Mouse (Mus musculus) midbrain, embryonic 12.5 days (tissue): ENCODE data around the gene Rps3a1. TPM values are rescaled to one million over a fixed set of nuclear protein-coding genes. Genes with fewer than 3 reads are reported as not detected.

Experiments used
- ATAC-seq: fragments of 200-750 bp; cut with Nextera tagmentation; 2 replicates; pipeline ENCODE4 v1.8.0; 2017; ENCODE audit warnings: low read depth, moderate TSS enrichment, moderate library complexity; ENCODE audit not compliant: low FRiP score
- H3K27ac ChIP-seq: fragments of 300-500 bp; sonication (generic); replicated peaks from 2 replicates; pipeline ENCODE4 v1.5.1; 2016; ENCODE audit warnings: mild to moderate bottlenecking
- H3K27me3 ChIP-seq: fragments of 300-500 bp; sonication (generic); 2 replicates; pipeline ENCODE4 v1.6.1; 2016; ENCODE audit warnings: mild to moderate bottlenecking
- H3K36me3 ChIP-seq: fragments of 300-500 bp; sonication (generic); 2 replicates; pipeline ENCODE4 v1.6.1; 2016
- H3K4me1 ChIP-seq: fragments of 300-500 bp; sonication (generic); 2 replicates; pipeline ENCODE4 v1.6.1; 2016
- H3K4me2 ChIP-seq: fragments of 300-500 bp; sonication (generic); replicated peaks from 2 replicates; pipeline ENCODE4 v1.6.1; 2016; ENCODE audit warnings: mild to moderate bottlenecking, moderate library complexity
- H3K4me3 ChIP-seq: fragments of 300-500 bp; sonication (generic); 2 replicates; pipeline ENCODE4 v1.5.1; 2016; ENCODE audit warnings: mild to moderate bottlenecking
- H3K9ac ChIP-seq: fragments of 300-500 bp; sonication (generic); replicated peaks from 2 replicates; pipeline ENCODE4 v1.6.1; 2016; ENCODE audit warnings: mild to moderate bottlenecking, moderate library complexity
- H3K9me3 ChIP-seq: fragments of 300-500 bp; sonication (generic); 2 replicates; pipeline ENCODE4 v1.6.1; 2016; ENCODE audit warnings: mild to moderate bottlenecking
- WGBS: fragments of 180-500 bp; shearing (Covaris S2); methylation state at CpG from one replicate; pipeline ENCODE4 v1.1.7; 2016; 5-methylcytosine and 5-hydroxymethylcytosine counted together
- polyA plus RNA-seq: library from polyadenylated mRNA; unstranded; fragments of >200 nt; fragmentation: Nextera tagmentation; extraction: Ambion mirVana; gene quantifications from 2 replicates; pipeline ENCODE4 v1.2.1, GENCODE M21; 2016

The Rps3a1 gene
- polyA plus RNA-seq = 812 and 830 TPM in 2 replicates

DNA sequence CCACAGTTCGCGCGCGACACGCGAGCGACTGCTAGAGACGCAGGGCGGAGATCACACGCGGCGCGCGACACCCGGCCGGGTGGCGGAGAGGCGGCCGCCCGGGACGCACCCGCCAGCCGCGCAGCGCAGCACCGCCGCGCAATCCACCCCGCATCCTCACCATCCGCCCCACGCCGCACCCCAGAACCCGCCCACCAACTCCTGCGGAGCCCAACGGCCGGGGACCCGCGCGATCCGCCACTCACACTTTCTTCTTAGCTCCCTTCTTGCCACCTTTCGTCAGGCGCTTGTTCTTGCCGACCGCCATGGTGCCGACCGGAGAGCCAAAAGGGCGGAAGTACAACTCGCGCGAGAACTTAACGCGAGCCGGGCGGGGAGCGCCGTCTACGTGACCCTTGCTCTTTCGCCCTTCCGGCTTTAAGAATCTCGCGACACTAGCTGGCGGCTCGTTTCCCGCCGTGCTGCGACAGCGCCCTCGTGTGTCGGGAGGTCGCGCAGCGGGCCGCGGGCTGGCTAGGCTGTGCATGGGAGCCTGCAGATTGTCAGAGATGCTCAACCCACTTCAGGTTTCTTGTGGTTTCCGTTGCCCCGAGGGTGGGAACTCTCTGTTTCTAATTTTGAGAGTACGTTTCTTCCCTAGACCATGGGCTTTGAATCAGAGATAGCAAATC, at the start of gene Rps3a1:
TSS of gene Rps3a1 (minus strand) at position 440 of the 671 bp plus-strand sequence.
- H3K9ac ChIP-seq = peak within 1 kb of the TSS; percentile 99
- ATAC-seq = peak; percentile 91
- H3K36me3 ChIP-seq = peaks cover 36% of the 10 kb centered on the region
- H3K4me1 ChIP-seq = peaks cover 18% of the 10 kb centered on the region
- no peaks in the 10 kb centered on the region for H3K9me3 ChIP-seq
- H3K27me3 ChIP-seq = no peaks in the 10 kb centered on the region
- under 1% methylated on average over 77 of the region's 77 CpGs for WGBS
- peak within 1 kb of the TSS; percentile 89 for H3K27ac ChIP-seq
- H3K4me3 ChIP-seq = peak within 1 kb of the TSS; percentile 97
- H3K4me2 ChIP-seq = peak within 1 kb of the TSS; percentile 81

GRCm38 (mm10) chr3:86187736-86188389, 45.4 kb upstream of the Rps3a1 start:
- H3K4me1 ChIP-seq = no peaks in the 10 kb centered on the region; the same call in 1 of the 2 replicates
- 76% methylated on average over 5 of the region's 5 CpGs for WGBS
- no peak overlapping the region for H3K4me3 ChIP-seq
- H3K27me3 ChIP-seq = no peaks in the 10 kb centered on the region
- H3K9me3 ChIP-seq = no peaks in the 10 kb centered on the region
- no peak for ATAC-seq
- no peak overlapping the region for H3K9ac ChIP-seq
- no peak overlapping the region for H3K4me2 ChIP-seq
- no peaks in the 10 kb centered on the region for H3K36me3 ChIP-seq
- H3K27ac ChIP-seq = no peak overlapping the region

GRCm38 (mm10) chr3:86184546-86184945, 42.0 kb upstream of the Rps3a1 start:
- Histone ChIP-seq H3K9me3 (no peaks in the 10 kb centered on the region), H3K4me1 (no peaks in the 10 kb centered on the region; the same call in 1 of the 2 replicates), H3K9ac (no peak overlapping the region), H3K4me2 (no peak overlapping the region), H3K27ac (no peak overlapping the region), H3K36me3 (no peaks in the 10 kb centered on the region), H3K27me3 (no peaks in the 10 kb centered on the region), H3K4me3 (no peak overlapping the region)
- 89% methylated on average over 7 of the region's 7 CpGs for WGBS
- ATAC-seq = no peak

- ATAC-seq = no peak
- WGBS = 89% methylated on average over 5 of the region's 5 CpGs
These were observed 38.6 kb upstream of the Rps3a1 start for GRCm38 (mm10) chr3:86181107-86181506.

DNA sequence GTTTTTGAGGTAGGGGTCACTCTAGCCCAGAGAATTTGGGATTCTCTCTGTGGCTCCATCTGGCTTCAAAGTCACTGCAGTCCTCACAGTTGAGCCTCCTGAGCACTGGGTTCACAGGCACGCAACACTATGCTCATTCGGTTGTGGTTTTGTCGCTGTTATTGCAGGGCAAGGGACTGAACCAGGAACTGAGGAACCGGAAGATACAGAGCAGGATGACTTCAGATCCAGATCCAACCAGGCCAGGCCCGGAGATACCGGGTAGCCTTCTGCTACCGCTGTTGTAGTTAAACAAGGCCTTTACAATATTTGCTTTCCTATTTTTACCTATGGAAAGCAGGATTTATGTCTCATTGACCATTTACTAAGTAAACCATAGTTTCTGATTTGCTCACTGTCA, 37.2 kb upstream of the Rps3a1 start:
- H3K4me1 ChIP-seq = no peaks in the 10 kb centered on the region
- no peak overlapping the region for H3K27ac ChIP-seq
- H3K27me3 ChIP-seq = no peaks in the 10 kb centered on the region
- H3K4me2 ChIP-seq = no peak overlapping the region
- ATAC-seq = no peak
- 89% methylated on average over 7 of the region's 7 CpGs for WGBS
- H3K36me3 ChIP-seq = no peaks in the 10 kb centered on the region
- H3K4me3 ChIP-seq = no peak overlapping the region
- no peak overlapping the region for H3K9ac ChIP-seq
- H3K9me3 ChIP-seq = no peaks in the 10 kb centered on the region

More at GRCm38 (mm10) chr3:86181107-86181506, 38.6 kb upstream of the Rps3a1 start:
- H3K4me2 ChIP-seq = no peak overlapping the region
- no peak overlapping the region for H3K4me3 ChIP-seq
- H3K36me3 ChIP-seq = no peaks in the 10 kb centered on the region
- H3K9me3 ChIP-seq = no peaks in the 10 kb centered on the region
- H3K27ac ChIP-seq = no peak overlapping the region
- no peak overlapping the region for H3K9ac ChIP-seq
- no peaks in the 10 kb centered on the region for H3K27me3 ChIP-seq
- H3K4me1 ChIP-seq = no peaks in the 10 kb centered on the region; the same call in 1 of the 2 replicates

DNA sequence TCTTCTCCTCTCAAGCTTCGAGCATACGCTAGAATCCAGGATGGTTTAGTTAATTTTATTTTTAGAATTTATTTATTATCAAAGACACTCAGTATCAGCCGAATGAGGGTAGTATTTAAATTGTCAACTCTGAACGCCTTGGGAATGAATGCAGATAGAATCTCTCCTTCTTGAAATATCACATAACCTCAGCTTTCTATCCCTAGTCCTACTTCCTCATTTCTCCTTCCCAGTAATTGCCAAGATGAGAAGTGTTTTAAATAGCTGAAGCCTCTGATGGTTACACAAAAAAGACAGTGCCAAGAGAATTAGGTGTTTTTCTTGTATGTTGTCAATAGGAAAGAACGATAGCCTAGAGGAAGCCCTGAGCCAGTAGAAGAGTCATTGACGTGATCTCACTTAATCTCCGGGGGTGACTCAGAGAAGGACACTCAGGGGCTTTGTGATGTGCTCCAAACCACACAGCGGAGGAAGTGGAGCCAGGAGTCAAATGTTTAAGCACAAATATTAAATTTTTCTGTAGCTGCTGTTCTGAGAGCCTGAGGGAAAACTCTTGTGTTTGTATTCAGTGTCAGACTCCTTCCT, 26.4 kb upstream of the Rps3a1 start:
- Histone ChIP-seq H3K4me3 (no peak overlapping the region), H3K4me2 (no peak overlapping the region), H3K36me3 (no peaks in the 10 kb centered on the region), H3K9ac (no peak overlapping the region), H3K27me3 (no peaks in the 10 kb centered on the region), H3K9me3 (no peaks in the 10 kb centered on the region), H3K27ac (no peak overlapping the region), H3K4me1 (no peaks in the 10 kb centered on the region)
- 82% methylated on average over 8 of the region's 8 CpGs for WGBS
- no peak for ATAC-seq

DNA sequence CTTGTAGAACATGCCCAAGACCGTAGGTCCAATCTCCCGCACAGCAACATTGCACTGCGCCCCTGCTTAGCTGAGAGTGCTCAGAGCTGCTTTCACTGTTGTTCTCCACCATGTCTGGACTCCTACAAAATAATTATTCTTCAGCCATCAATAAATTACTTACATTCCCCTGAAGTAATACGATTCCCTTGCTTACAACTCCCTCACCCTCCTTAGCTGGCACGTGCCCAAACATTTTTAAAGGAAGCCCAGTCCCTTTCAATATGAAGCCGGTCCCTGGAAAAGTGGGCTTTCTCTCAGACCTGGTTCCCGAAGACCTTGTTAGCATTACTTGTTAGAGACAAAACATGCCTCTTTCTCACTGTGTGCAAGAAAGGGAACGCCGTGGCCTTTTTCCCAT, 7.0 kb upstream of the Rps3a1 start:
- WGBS = 81% methylated on average over 9 of the region's 9 CpGs
- Histone ChIP-seq H3K27me3 (no peaks in the 10 kb centered on the region), H3K36me3 (no peaks in the 10 kb centered on the region), H3K4me2 (no peak overlapping the region), H3K27ac (no peak overlapping the region), H3K4me1 (no peaks in the 10 kb centered on the region), H3K4me3 (no peak overlapping the region), H3K9ac (no peak overlapping the region), H3K9me3 (no peaks in the 10 kb centered on the region)
- no peak for ATAC-seq

DNA sequence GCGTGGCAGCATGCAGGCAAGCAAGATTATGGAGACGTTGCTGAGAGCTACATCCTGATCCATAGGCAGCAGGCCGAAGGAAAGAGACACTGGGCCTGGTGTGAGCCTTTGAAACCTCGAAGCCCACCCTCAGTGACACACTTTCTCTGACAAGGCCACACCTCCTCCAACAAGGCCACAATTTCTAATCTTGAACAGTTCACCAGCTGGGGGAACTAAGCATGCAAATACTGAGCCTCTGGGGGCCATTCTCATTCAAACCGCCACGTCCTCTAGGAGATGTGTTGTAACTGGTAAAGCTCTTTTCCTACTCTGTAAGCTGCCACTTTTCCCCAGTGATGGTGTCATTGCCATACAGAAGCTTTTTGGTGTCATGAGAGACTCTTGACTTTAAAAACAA, 6.6 kb upstream of the Rps3a1 start:
- ATAC-seq = no peak

GRCm38 (mm10) chr3:86143343-86143742, 841 bp upstream of the Rps3a1 start:
- H3K27me3 ChIP-seq = no peaks in the 10 kb centered on the region
- H3K9ac ChIP-seq = no peak overlapping the region
- ATAC-seq = no peak
- no peak overlapping the region for H3K4me2 ChIP-seq
- H3K4me3 ChIP-seq = no peak overlapping the region
- H3K9me3 ChIP-seq = no peaks in the 10 kb centered on the region
- H3K4me1 ChIP-seq = peaks cover 18% of the 10 kb centered on the region
- H3K36me3 ChIP-seq = peaks cover 26% of the 10 kb centered on the region
- 87% methylated on average over 6 of the region's 6 CpGs for WGBS
- H3K27ac ChIP-seq = no peak overlapping the region

More for the DNA sequence above, 6.6 kb upstream of the Rps3a1 start:
- no peaks in the 10 kb centered on the region for H3K4me1 ChIP-seq
- H3K9me3 ChIP-seq = no peaks in the 10 kb centered on the region
- 70% methylated on average over 6 of the region's 6 CpGs for WGBS
- no peaks in the 10 kb centered on the region for H3K27me3 ChIP-seq
- H3K27ac ChIP-seq = no peak overlapping the region
- no peak overlapping the region for H3K4me3 ChIP-seq
- H3K36me3 ChIP-seq = no peaks in the 10 kb centered on the region
- H3K9ac ChIP-seq = no peak overlapping the region
- H3K4me2 ChIP-seq = no peak overlapping the region

- Histone ChIP-seq H3K4me1 (peaks cover 18% of the 10 kb centered on the region), H3K9ac (peak overlapping the region; percentile 32), H3K36me3 (peaks cover 30% of the 10 kb centered on the region), H3K27ac (no peak overlapping the region), H3K4me2 (peak overlapping the region; percentile 35), H3K27me3 (no peaks in the 10 kb centered on the region), H3K4me3 (peak overlapping the region; percentile 97; the same call in 1 of the 2 replicates), H3K9me3 (no peaks in the 10 kb centered on the region)
- 35% methylated on average over 6 of the region's 6 CpGs for WGBS
- peak; percentile 48 for ATAC-seq
These were observed 424 bp upstream of the Rps3a1 start for GRCm38 (mm10) chr3:86142934-86143317.

DNA sequence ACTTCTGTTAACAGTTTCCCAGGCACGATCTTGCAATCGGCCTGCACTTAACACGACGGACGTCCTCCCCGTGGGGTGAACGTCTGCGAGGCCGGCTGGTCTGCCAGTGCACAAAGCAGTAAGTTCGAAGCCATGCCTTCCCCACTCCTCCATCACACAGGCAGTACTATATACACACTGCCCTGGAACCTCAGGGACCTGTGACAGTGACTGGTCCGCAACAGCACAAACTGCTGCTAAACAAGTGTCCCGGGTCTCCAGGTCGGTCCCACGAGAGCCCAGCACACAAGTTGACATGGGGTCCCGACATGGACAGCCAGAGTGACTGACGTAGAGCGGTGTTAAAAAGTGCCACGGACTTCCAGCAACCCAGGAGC, 628 bp downstream of the Rps3a1 start:
- whole genome bisulfite sequencing = under 1% methylated on average over 18 of the region's 18 CpGs
- peak overlapping the region; percentile 97 for H3K4me3 ChIP-seq
- H3K27me3 ChIP-seq = no peaks in the 10 kb centered on the region
- H3K27ac ChIP-seq = peak overlapping the region; percentile 89
- no peaks in the 10 kb centered on the region for H3K9me3 ChIP-seq
- H3K9ac ChIP-seq = peak overlapping the region; percentile 99
- peaks cover 41% of the 10 kb centered on the region for H3K36me3 ChIP-seq
- H3K4me2 ChIP-seq = peak overlapping the region; percentile 81
- H3K4me1 ChIP-seq = peaks cover 18% of the 10 kb centered on the region
- no peak; the same call in 1 of the 2 replicates for ATAC-seq

DNA sequence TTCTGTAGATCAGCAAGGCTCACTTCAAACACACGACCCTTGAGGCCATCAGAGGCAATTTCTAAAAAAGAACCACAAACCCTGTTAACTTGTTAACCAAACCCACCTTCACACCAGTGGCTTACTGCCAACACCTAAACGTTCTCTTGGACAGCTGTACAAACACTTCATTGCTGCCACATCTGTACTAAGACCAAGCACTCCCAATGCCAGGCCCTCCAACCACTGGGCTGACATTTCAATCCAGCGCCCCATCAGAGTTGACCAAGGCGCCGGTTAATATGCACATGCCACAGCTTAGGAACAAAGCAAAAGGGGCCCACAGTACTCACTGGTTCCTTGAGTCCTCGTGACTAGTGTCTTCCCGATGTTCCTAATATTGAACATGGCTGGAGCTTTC, 1.1 kb downstream of the Rps3a1 start:
- Histone ChIP-seq H3K9me3 (no peaks in the 10 kb centered on the region), H3K27ac (peak overlapping the region; percentile 89; the same call in 1 of the 2 replicates), H3K27me3 (no peaks in the 10 kb centered on the region), H3K4me1 (peaks cover 18% of the 10 kb centered on the region), H3K4me2 (peak overlapping the region; percentile 81), H3K36me3 (peaks cover 46% of the 10 kb centered on the region), H3K4me3 (peak overlapping the region; percentile 97), H3K9ac (peak overlapping the region; percentile 99)
- WGBS = 18% methylated on average over 7 of the region's 7 CpGs
- ATAC-seq = no peak
